Mouse (Mus musculus): Measurements from ENCODE around the gene Cd247. TPM values are rescaled to one million over a fixed set of nuclear protein-coding genes. Genes with fewer than 3 reads are reported as not detected.

Gene Cd247
- polyA plus RNA-seq, 1 experiment from 2014 or later = 282 TPM

DNA sequence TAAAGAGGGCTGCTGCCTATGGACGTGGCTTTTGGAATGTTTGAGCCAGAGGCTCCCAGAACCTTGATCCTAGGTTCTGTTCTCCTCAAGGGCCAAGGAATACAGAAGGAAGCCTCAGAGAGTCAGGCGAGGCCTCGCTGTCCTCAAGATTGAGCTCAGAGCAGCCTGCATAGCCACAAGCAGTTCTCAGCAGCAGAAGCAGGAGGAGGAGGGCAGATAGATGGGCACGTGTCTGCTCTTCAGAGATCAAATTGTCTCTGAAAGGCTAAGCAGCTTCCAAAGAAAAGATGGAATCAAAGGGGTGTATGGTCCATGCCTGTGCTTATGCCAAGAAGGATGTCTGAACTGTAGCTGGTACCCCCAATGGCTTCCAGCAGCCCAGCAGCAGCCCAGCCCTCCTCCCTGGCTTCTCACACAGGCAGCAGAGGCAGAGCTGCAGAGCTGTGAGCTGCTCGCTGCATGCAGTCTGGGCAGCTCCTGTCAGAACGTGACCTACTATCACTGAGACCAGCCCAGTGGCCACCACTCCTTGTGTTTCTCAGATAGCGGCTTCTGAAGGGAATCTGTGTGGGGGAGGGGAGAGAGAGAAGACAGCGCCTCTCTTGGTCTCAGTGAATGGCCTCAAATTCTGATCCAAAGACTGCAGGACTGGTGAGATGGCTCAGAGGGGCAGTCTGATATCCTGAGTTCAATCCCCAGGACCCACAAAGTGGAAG is 29.8 kb downstream of the Cd247 start:
- no peak for DNase-seq (ENCODE audit: low spot score)

DNA sequence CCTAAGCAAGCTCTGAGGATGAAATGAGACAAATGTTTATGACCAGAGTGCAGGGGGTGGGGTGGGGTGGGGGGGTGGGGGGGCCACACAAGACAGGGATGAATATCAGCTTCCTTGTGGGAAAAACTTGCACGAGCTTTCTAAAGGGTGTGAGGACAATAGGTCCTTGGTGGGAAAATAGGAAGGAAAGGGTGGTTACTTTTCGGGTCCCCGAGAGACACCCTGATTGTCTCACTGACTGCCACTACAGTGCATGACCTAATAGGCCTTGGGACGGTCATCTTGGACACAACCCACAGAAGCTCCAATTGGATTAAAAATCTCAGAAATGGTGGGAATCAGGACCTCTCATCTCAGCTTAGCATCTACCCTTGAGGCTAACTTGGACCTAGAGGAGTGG is 30.7 kb downstream of the Cd247 start:
- DNase-seq (ENCODE audit: low spot score) = no peak

DNA sequence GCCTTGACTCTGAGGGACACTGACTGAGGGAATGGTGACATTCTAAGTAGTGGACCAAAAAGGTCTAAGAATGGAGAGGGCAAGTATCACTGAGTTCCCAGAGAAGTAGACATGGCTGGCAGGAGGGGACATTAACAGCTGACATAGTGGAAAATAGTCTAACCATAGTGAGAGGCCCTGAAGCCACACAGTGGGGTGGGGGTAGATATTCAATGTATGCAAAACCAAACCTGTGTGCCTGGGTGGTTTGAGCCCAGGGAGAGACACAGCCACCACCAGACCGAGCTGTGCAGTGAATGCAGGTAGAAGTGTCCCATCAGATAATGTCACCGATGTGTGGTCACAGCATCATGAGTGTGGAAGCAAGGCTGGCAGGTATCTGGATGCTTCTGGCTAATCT is 33.5 kb downstream of the Cd247 start:
- DNase-seq (ENCODE audit: low spot score) = no peak

DNA sequence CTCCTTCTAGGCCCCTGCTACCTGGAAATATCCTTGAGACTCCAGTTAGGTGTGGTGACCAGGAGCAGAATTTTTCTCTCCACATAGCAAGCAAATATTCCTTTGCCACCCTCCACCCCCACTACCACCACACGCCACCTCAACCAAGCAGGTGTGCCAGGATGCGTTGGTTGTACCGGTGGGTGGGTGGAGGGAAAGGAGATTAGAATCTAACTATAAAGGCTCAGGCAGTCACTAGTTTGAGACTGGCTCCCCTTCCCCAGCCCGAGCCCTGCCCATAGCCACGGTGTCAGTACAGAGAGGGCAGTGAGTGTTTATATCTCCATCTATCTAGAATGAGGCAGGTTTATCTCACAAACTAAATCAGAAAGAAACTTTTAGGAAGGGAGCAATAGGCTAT is 39.7 kb downstream of the Cd247 start:
- DNase-seq (ENCODE audit: low spot score) = no peak

DNA sequence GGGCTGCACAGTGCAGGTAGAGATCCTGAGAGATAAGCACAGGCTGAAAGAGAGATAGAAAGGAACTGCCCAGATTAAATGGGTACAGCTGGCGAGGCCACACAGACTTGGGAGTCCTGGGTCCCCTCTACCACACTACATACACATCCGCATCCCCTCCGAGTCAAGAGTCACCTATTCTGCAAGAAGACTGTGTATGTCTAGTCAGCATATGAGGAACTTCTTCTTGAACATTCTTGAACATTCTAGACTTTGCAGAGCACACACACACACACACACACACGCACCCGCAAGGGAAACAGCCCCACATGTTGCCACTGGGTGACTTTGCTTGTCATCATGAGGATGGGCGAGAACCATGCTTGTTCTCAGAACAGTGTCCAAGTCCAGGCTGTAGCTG is 40.1 kb downstream of the Cd247 start:
- peak; percentile 54 for DNase-seq (ENCODE audit: low spot score)

DNA sequence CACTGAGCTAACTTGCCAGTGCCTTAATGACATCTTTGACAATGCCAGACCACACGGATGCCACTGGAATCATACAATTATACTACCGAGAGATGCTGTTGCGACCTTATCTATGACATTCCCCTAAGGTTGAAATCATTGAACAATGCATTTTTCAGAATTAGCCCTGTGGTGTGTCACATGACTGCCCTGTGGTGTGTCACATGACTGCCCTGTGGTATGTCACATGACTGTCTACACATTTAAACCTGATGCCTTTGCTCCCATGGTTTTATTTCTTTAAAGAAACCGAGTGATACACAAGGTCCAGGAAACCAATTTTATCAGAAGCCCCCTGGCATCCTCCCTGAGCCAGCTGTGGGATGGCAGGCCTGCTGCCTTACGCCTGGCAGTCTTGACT is 41.4 kb downstream of the Cd247 start:
- DNase-seq (ENCODE audit: low spot score) = no peak

DNA sequence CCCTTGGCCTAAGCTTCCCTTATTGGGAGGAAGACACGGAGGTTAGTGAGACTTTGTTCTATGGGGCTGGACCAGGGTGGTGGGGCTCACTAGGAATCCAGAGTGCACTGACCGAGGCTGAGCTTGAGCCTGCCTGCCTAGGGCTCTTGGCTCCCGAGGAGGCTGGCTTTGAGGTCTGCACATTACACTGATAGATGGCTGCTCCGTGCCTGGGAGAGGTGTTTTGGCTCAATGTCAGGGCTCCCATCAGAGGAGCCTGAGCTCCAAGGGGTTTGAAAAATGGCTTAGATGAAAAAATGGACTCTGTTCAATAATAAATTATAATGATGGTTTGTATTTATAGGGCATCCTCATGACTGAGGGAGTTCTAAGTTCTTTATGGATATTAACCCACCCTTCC is 44.8 kb downstream of the Cd247 start:
- no peak for DNase-seq (ENCODE audit: low spot score)

DNA sequence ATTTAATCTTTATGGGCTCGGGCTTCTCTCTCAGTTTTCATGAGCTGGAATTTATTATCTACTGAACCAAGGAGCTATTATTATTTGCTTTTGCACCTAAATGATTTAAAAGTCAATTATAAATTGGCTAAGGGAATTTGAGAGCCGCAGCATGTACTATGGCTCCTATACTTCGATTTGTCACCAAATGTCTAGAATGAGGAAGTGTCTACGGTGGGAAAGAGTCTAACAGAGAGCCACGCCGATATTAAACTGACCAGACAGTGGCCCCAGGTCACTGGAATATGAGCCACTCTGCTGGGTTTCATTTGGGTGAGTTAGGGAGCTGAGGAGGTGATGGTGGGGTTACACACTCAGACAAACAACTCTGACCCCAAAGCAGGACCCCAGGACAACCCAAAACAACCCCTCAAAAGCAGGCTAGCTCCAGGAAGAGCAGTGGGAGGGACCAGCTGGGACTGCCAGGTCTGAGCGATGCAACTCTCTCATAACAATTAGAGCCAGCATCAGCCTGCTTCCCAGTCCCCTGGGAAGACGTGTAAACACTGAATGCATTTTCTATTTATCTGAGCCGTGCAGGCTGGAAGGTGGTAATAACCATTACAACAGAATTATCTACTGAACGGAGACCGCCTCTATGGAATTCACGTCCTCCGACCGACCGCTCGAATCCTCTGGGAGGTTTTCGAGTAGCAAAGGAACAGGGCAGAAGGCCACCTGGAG is 45.6 kb downstream of the Cd247 start:
- DNase-seq (ENCODE audit: low spot score) = no peak

DNA sequence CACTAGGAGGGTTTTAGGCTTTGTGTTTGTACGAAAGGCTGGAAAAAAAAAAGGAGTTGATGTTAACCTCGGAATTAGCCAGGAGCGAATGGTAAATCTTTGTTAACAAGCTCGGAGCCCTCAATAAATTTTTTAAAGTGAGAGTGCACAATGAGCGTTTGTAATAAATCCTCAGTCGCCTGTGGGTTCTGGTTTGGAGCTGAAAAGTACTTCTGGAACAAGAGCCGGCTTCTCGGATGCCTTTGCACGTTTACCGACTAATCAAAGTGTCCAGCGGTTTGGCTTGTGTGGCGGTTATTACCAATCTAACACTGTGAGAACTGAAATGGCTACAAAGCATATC is 46.1 kb downstream of the Cd247 start:
- no peak for DNase-seq (ENCODE audit: low spot score)

DNA sequence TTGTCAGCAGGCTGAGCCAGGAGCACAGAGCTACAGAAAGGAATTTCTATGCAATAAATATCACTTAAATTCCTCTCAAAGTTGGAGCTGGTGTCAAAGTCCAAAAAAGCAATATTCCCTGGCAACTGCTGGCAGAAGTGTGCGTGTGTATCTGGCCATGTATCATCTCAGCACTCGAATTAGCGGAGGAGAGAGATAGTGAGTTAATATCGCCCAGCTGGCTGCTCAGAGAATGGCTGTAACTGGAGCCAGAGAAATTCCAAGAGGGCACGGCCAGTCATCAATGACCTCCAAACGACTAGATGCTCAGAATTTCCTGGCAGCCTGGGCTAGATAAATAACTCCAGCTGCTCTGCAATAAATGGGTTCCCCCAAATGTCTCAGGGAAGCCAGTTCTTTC is 48.0 kb downstream of the Cd247 start:
- DNase-seq (ENCODE audit: low spot score) = no peak

DNA sequence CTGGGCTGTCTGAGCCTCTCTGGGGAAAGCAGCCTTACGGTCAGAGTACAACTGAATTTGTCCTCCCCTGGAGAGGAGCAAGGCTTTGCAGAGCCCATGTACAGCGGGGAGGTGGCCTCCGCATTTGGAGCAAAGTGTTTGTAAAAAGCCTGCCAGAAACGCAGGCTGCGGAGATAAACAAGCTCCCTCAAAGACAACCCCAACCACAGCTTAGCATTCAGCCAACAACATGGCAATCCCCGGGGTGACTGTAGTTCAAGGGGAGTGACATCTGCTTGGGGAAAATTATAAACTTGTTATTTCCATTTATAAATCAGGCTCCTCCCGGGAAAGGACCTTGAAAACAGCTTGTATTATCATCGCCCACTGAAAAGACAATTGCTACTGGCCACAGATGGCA is 49.1 kb downstream of the Cd247 start:
- peak; percentile 63 for DNase-seq (ENCODE audit: low spot score)

DNA sequence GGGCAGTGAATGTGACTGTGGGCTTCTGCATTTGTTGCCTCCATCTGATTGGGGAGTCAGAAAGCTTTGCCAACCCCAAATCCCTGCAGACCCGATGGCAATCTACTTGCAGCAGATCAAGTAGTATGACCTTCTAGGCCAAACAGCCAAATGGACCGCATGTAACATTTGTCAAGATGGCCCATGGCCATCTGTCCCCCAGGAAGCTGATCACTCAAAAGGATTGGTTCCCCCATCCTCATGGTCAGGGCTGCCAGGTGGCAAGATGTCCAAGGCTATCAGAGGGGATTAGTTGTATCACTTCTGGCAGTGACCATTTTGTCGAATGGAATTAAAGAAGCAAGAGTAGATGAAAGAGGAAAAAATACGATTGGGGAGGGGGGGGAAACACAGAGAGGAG is 50.7 kb downstream of the Cd247 start:
- no peak for DNase-seq (ENCODE audit: low spot score)

DNA sequence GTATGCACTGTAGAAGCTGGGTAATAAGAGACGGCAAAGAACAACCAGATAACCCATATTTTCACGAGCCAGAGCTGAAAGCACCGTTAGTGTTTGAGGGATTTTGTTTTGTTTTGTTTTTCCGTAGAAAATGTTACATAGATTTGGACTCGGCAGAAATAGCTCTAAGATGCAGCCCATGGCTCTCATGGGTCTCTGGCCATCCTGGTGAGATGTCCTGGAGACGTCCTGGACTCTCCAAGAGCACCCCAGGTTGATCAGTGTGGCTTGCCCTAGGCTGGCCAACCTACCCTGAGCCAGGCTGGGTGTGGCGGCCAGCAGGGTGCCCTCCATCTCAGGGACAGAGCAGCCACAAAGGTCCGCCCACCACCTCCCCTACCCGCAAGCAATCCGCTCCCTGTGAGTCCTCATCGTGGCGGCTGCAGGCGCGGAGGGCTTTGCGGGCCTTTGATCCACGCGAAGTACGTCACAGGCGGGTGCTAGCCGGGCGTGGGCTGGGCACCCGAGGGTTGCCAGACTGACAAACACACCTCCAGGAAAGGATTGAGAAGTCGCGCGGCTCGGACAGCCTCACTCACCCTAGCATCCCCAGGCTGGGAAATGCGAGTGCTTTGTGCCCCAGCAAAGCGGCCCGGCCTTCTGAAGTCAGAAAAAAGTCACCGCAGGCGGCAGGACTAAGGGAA is 52.2 kb downstream of the Cd247 start:
- peak; percentile 65 for DNase-seq (ENCODE audit: low spot score)

DNA sequence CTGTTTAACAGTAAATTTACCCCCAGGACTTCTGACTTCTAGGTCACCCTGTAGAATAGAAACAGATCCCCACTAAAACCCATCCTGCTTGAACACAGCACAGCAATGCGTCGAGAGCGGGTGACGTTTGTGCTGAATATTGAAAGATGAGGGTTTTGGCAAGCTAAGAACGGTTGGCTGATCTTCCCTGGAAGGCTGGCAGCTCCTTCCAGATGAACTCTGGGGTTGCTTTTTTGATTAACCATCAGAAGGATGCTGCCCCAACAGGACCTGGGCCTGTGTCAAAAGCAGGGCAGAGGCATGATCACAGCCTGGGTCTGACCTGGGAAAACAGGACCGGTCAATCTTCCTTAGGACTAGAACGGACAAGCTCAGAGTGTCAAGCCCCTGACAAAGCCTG is 53.7 kb downstream of the Cd247 start:
- no peak for DNase-seq (ENCODE audit: low spot score)

DNA sequence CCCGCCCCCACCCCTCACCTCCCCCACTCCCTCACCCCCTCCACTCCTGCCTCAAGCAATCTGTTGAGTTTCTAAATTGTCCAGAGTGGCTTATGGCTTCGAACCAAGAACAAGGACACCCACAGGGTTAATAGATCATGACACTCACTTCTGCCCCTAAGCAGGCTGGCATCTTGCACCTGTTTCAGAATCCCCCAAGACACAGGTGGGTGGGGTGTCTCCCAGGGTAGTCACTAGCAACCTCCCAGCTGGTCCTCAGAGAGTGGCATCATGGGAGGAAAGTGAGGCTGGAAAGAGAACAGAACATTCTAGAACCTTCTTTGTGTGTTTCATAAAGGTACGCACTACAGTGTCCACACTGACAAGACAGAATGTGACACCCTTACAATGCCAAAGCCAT is 55.1 kb downstream of the Cd247 start:
- peak; percentile 84 for DNase-seq (ENCODE audit: low spot score)

DNA sequence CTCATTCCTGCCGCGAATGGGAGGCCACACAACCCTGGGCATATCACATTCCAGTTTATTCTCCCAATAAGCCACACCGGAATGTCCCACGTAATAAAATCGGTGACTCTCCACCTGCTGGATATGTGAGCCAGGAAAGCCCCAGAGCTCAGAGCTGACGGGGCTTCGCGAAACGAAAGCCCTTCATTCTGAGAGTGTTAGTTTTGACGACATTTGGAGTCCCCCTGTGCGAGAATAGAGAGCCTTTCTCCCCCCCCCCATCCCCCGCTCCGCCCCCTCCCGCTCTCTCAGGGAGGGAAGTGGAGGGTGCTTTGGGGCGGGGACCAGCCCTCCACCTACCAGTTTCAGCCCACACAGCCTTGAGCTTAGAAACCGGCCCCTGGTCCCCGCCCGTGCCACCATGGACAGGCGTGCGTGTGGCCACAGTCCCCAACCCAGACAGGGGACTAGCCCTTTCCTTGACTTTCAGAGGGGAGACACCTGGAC is 56.0 kb downstream of the Cd247 start:
- peak; percentile 80 for DNase-seq (ENCODE audit: low spot score)

DNA sequence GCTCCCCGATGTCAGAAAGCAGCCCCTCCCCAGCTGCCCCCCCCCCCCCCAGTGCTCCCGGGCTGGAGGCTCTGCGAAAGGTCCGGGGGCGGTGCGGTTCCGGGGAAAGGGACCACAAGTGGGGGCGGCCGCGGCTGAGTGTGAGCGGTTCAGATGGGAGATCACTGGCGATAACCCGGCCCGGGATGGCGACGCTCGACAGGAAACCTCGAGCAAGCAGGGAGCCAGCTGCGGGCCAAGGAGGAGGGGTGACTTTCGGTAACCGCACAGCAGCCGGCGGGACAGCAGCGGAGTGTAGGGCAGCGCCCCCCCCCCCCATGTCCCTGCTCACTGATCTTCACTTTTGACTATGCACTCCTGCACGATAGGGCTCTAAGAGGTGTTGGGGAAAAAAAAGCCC is 56.5 kb downstream of the Cd247 start:
- peak; percentile 87 for DNase-seq (ENCODE audit: low spot score)

DNA sequence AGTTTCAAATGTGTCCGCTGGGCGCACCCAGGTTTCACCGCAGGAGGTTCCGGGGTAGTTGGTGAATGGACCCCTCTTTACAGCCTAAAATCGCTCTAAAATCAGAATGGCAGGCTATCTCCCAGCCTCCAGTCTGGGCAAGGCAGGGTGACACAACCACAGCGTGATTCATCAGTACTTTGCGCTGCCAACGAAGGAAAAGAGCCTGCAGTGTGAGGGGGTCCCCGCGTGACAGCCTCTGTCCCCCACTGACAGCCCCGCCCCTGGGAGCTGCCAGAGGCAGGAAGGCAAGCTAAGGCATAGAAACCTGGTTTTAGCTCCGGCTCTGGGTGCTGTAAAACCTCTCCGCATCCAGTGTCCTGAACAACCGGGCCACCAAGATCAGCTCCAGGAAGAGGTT is 56.9 kb downstream of the Cd247 start:
- DNase-seq (ENCODE audit: low spot score) = peak; percentile 79

DNA sequence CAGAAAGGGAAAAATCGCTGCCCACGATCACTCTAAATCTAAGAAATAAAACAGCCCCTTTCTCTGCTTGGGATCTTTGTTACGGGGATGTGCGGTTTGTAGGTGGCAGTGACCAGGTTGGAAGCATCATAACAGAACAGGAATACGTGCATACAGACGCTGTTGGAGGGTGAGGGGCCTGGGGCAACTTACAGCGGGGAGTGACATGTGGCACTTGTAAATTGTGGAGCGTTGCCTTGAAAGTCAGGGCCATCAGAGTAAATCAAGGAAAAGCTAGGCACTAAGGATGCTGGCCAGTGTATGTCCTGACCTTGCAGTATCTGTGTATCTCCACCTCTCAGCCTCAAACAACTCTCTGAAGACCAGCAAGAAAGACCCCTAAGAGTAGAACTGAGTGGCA is 59.9 kb downstream of the Cd247 start:
- DNase-seq (ENCODE audit: low spot score) = no peak

DNA sequence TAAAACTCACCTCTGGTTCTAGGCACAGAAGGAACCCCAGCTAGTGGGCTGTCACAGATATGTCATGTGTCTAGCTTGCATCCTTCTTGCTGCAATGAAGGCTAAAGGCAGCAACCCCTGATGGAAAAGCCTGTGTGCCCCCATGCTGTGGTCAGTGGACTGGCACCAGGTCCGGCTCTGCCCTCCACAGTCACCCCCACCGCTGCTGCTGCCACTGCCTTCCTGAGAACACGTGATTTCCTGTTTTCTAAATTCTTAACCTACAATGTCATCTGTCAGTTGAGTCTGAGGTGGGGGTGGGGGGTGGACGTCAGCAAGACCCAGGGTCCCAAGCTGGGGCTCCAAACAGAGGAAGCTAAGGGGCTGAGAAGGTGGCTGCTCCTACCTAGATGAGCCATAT is 60.4 kb downstream of the Cd247 start:
- DNase-seq (ENCODE audit: low spot score) = peak; percentile 79

DNA sequence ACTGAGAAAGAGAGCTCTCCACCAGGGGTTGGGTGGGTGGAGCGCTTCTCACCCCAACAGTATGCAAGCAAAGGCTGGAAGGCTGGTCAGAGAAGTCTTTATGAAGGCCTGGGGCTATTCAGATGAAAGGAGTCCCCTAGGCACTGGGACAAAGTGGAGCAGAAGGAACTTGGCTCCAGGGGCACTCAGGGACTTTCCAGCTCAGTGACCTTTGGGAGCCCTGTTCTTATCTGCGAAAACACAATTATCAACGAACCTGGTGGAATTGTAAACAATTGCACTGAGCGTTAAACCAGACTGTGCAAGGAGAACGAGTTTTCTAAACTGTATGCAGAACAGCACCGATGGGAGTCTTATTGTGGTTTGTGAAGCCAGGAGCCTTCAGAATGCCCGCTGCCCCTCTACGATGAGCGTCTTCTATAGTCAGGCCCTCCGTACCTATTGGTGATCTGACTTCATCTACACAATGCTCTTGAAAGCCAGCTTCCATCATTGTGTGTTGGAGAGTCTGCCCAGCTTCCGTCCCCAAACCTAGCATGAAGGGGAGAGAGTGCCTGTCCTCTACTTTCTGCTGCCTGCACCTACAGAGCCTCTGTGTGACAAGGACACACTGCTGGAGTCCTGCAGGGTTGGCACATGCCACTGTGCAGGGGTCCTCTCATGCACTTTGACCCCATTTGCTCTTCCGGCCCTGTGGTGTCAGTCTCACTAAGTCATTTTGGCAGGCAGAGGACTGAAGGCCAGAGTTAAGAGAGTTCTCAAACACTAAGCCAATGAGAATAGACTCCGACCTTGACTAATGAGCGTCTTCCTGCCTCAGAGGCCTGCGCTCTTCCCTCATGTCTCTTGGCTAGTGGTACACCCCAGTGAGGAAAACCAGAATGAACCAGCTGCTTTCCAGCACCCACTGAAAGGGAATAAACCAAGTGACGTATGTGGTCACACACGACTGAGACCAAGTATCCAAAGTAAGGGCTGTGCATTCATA is 61.3 kb downstream of the Cd247 start:
- DNase-seq (ENCODE audit: low spot score) = no peak

Data from thymus, postnatal 0 days (tissue).